Mouse (Mus musculus) left cerebral cortex, adult 11 months (tissue): ENCODE results near the gene Cd99l2.

Experiments
- DNase-seq: peaks from one replicate; pipeline ENCODE4 v3.0.0; 2022; ENCODE audit warnings: low spot score

Gene Cd99l2

GRCm38 (mm10) chrX:71468639-71469295, 23.9 kb downstream of the Cd99l2 start:
- DNase-seq: no peak

- no peak for DNase-seq
Measured at GRCm38 (mm10) chrX:71467491-71467890, 25.2 kb downstream of the Cd99l2 start.

GRCm38 (mm10) chrX:71465417-71465816, 27.2 kb downstream of the Cd99l2 start:
- DNase-seq: no peak

GRCm38 (mm10) chrX:71464138-71464826, 28.4 kb downstream of the Cd99l2 start:
- DNase-seq: no peak

GRCm38 (mm10) chrX:71456078-71456737, 36.4 kb downstream of the Cd99l2 start:
- DNase-seq: no peak

GRCm38 (mm10) chrX:71442916-71443315, 49.7 kb downstream of the Cd99l2 start:
- no peak for DNase-seq

- DNase-seq: no peak
Measured at GRCm38 (mm10) chrX:71439473-71439872, 53.2 kb downstream of the Cd99l2 start.

- DNase-seq: no peak
Measured at GRCm38 (mm10) chrX:71435542-71435941, 57.1 kb downstream of the Cd99l2 start.

GRCm38 (mm10) chrX:71434860-71435259, 57.8 kb downstream of the Cd99l2 start:
- no peak for DNase-seq

- DNase-seq: no peak
Measured at GRCm38 (mm10) chrX:71434448-71434847, 58.2 kb downstream of the Cd99l2 start.

GRCm38 (mm10) chrX:71430900-71431299, 61.7 kb downstream of the Cd99l2 start:
- DNase-seq: no peak

GRCm38 (mm10) chrX:71427491-71427890, 65.2 kb downstream of the Cd99l2 start:
- no peak for DNase-seq

GRCm38 (mm10) chrX:71425746-71426519, 66.7 kb downstream of the Cd99l2 start:
- peak; percentile 57 for DNase-seq

- DNase-seq: no peak
Measured at GRCm38 (mm10) chrX:71424852-71425251, 67.8 kb downstream of the Cd99l2 start.

GRCm38 (mm10) chrX:71413616-71414015, 79.0 kb downstream of the Cd99l2 start:
- DNase-seq: no peak

GRCm38 (mm10) chrX:71412776-71413175, 79.9 kb downstream of the Cd99l2 start:
- DNase-seq: no peak

- DNase-seq: no peak
Measured at GRCm38 (mm10) chrX:71408386-71408785, 84.3 kb downstream of the Cd99l2 start.

- DNase-seq: no peak
Measured at GRCm38 (mm10) chrX:71406290-71406689, 86.4 kb downstream of the Cd99l2 start.

GRCm38 (mm10) chrX:71396326-71396725, 96.3 kb downstream of the Cd99l2 start:
- DNase-seq: no peak

- DNase-seq: no peak
Measured at GRCm38 (mm10) chrX:71381571-71381970, 111.1 kb downstream of the Cd99l2 start.

GRCm38 (mm10) chrX:71378435-71378834, 114.2 kb downstream of the Cd99l2 start:
- no peak for DNase-seq

GRCm38 (mm10) chrX:71376781-71377180, 115.9 kb downstream of the Cd99l2 start:
- no peak for DNase-seq
